Mouse (Mus musculus) intestine, embryonic 16.5 days (tissue): ENCODE data around the gene N4bp1. TPM values are rescaled to one million over a fixed set of nuclear protein-coding genes. Genes with fewer than 3 reads are reported as not detected.

ENCODE experiments used
- polyA plus RNA-seq: library from polyadenylated mRNA; unstranded; fragments of >200 nt; fragmentation: Nextera tagmentation; extraction: Ambion mirVana; gene quantifications from 2 replicates; pipeline ENCODE4 v1.2.1, GENCODE M21; 2015

The N4bp1 gene
- polyA plus RNA-seq, 1 experiment from 2014 or later = 4.9 TPM

Other genes with a start within 250 kb of the N4bp1 start
- 0.91 and 2.1 TPM in 2 replicates for gene Gm10638, start 139.6 kb downstream of the N4bp1 start, polyA plus RNA-seq
- gene Siah1a, start 139.3 kb downstream of the N4bp1 start, polyA plus RNA-seq = 16.3 and 21.7 TPM in 2 replicates